Mouse (Mus musculus): Measurements from ENCODE around the gene Lins1.

Lins1 gene

GRCm38 (mm10) chr7:66689620-66690360 is at the start of gene Lins1:
Lins1 (plus strand) TSS chr7:66689889.
- DNase-seq (ENCODE audit: low read depth): peak; percentile 100

- DNase-seq (ENCODE audit: low read depth): no peak
Measured at GRCm38 (mm10) chr7:66645736-66646135, 44.0 kb upstream of the Lins1 start.

GRCm38 (mm10) chr7:66649181-66649580 is 40.5 kb upstream of the Lins1 start:
- no peak for DNase-seq (ENCODE audit: low read depth)

- no peak for DNase-seq (ENCODE audit: low read depth)
Measured at GRCm38 (mm10) chr7:66650883-66651282, 38.8 kb upstream of the Lins1 start.

GRCm38 (mm10) chr7:66652216-66652615 is 37.5 kb upstream of the Lins1 start:
- DNase-seq (ENCODE audit: low read depth): no peak

- DNase-seq (ENCODE audit: low read depth): peak; percentile 17
Measured at GRCm38 (mm10) chr7:66653596-66653995, 36.1 kb upstream of the Lins1 start.

GRCm38 (mm10) chr7:66655471-66655870 is 34.2 kb upstream of the Lins1 start:
- no peak for DNase-seq (ENCODE audit: low read depth)

- peak; percentile 7 for DNase-seq (ENCODE audit: low read depth)
Measured at GRCm38 (mm10) chr7:66660291-66660690, 29.4 kb upstream of the Lins1 start.

GRCm38 (mm10) chr7:66660972-66661371 is 28.7 kb upstream of the Lins1 start:
- DNase-seq (ENCODE audit: low read depth): no peak

GRCm38 (mm10) chr7:66661572-66661971 is 28.1 kb upstream of the Lins1 start:
- peak; percentile 64 for DNase-seq (ENCODE audit: low read depth)

- DNase-seq (ENCODE audit: low read depth): no peak
Measured at GRCm38 (mm10) chr7:66663548-66663947, 26.1 kb upstream of the Lins1 start.

GRCm38 (mm10) chr7:66667064-66667463 is 22.6 kb upstream of the Lins1 start:
- DNase-seq (ENCODE audit: low read depth): no peak

GRCm38 (mm10) chr7:66675800-66676199 is 13.9 kb upstream of the Lins1 start:
- DNase-seq (ENCODE audit: low read depth): no peak

- no peak for DNase-seq (ENCODE audit: low read depth)
Measured at GRCm38 (mm10) chr7:66682119-66682863, 7.4 kb upstream of the Lins1 start.

- no peak for DNase-seq (ENCODE audit: low read depth)
Measured at GRCm38 (mm10) chr7:66688721-66689120, 968 bp upstream of the Lins1 start.

- DNase-seq (ENCODE audit: low read depth): no peak
Measured at GRCm38 (mm10) chr7:66689294-66689619, 432 bp upstream of the Lins1 start, which contains the start of gene Asb7. Asb7 (minus strand) TSS chr7:66689596.

GRCm38 (mm10) chr7:66694467-66694866 is 4.8 kb downstream of the Lins1 start:
- no peak for DNase-seq (ENCODE audit: low read depth)

GRCm38 (mm10) chr7:66702721-66703120 is 13.0 kb downstream of the Lins1 start:
- no peak for DNase-seq (ENCODE audit: low read depth)

- no peak for DNase-seq (ENCODE audit: low read depth)
Measured at GRCm38 (mm10) chr7:66704631-66705030, 14.9 kb downstream of the Lins1 start.

- no peak for DNase-seq (ENCODE audit: low read depth)
Measured at GRCm38 (mm10) chr7:66711166-66711565, 21.5 kb downstream of the Lins1 start.

GRCm38 (mm10) chr7:66724514-66724913 is 34.8 kb downstream of the Lins1 start:
- no peak for DNase-seq (ENCODE audit: low read depth)

GRCm38 (mm10) chr7:66724954-66725353 is 35.3 kb downstream of the Lins1 start:
- no peak for DNase-seq (ENCODE audit: low read depth)

- DNase-seq (ENCODE audit: low read depth): no peak
Measured at GRCm38 (mm10) chr7:66728072-66728471, 38.4 kb downstream of the Lins1 start.

GRCm38 (mm10) chr7:66729232-66729631 is 39.5 kb downstream of the Lins1 start:
- no peak for DNase-seq (ENCODE audit: low read depth)

All from fibroblast of lung, adult 2 months (primary cell).